Mouse (Mus musculus) embryo, embryonic 10.5 days (tissue): ENCODE data around the gene Lyzl6.

ENCODE experiments used
- DNase-seq: peaks from one replicate; pipeline ENCODE4 v3.0.0-alpha.2; 2015; ENCODE audit warnings: low spot score

The Lyzl6 gene

DNA sequence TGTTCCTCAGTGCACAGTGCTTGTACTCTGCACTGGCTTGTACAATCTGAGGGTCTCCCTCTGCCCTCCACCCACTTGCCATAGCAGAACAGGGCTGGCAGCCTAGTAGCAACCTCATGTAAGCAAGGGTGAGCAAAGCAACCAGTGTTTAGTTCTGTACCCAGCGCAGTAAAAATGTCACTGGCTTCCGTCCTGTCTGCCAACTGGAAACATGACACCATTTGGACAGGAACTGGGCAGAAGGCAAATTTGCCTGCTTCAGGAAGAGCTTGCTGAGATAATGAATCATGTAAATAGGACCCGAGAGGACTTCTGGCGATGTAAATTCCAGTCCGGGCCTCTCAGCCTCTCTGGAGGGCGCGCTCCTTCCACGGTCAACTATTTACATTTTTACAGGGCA is 7.0 kb upstream of the Lyzl6 start:
- no peak for DNase-seq

DNA sequence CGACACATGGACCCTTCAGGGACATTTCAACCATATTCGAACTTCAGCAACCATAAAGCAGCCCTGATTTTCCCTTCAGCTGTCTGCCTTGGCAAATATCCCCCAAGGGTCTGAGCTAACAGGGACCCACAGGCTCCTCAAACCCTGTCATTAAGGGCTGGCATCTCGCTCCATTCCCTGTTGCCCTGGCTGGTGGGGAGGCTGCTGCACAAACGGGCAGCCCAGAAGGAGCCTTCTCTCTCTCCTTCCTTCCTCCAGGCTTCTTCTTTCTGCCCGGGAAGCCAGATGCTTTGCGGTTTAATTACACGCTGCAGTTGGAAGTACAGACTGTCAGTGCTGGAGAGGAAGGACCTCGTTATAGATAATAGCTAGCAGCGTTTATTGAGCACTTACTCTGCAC is 4.5 kb upstream of the Lyzl6 start:
- no peak for DNase-seq

DNA sequence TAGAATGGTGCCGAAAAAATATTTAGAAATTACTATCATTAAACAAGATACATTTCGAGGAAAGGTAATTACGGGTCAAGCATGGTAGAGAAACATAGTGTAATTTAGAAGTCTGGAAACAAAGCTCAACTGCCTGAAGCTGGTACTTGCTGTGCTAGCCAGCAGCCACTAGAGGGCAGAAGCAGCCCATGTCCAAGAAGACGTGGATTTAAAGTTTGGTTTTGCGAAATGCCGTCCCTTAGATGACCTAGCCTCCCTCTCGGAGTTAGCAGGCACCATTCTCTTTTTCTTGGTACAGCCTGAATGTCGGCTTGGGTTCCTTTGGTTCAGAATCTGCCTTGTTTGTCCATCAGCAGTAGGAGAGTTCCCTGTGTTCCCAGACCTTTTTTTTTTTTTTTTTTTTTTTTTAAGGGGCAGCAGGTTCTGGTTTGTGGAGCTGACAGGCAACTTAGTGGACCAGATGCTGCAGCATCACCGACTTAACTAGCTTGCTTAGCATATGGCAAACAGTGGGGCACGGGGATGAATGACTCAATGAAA is 787 bp upstream of the Lyzl6 start:
- DNase-seq = peak; percentile 82

DNA sequence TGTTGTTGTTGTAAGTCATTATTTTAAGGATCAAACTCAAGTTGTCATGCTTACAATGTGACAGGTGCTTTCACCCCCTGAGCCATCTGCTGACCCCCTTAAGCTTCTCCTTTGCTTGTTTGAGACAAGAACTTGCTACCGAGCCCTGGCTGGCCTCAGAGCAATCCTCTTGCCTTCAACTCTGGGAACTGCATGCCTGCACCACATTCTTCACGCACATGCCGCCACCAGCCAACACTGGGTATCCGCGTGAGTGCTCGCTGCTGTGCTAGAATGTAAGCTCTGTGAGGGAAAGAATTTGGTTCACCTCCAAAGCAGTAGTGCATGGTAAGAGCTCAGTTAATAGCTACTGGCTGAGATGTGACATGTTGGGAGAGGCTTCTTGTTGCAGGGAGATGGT is 2.4 kb downstream of the Lyzl6 start:
- no peak for DNase-seq

DNA sequence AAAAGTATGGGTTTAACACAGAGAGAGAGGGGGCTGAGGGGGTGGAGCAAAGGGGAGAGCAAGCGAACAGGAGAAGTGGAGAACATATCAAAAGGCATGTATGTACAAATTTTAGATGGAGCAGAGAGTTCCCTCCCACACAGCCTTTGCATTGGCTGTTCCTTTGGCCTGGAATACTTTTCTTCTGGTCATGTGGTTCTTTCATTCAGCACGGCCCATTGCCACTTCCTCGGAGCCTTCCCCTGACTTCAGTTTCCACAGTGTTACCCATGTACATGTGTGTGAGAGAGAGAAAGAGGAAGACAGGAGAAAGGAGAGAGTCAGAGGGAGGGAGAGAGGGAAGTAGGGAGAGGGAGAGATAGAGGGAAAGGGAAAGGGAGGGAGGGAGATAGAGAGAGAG is 3.2 kb downstream of the Lyzl6 start:
- DNase-seq = no peak

DNA sequence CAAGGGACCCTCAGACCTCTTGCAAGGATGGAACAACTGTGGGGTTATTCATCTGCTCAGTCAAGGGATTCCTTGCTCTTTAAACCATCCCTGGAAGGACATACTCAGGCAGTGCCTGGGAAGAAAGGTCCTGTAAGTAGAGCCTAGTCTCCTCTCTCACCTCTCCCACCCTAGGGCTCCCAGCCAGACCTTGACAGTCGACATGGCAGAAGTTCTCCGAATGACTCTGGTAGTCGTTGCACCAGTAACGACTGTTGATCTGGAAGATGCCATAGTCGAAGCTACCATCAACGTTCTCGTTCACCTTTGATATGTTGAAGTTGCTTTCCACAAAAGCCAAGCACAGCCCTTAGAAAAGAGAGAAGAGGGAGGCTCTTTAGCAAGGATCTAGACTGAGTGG is 3.9 kb downstream of the Lyzl6 start:
- no peak for DNase-seq

DNA sequence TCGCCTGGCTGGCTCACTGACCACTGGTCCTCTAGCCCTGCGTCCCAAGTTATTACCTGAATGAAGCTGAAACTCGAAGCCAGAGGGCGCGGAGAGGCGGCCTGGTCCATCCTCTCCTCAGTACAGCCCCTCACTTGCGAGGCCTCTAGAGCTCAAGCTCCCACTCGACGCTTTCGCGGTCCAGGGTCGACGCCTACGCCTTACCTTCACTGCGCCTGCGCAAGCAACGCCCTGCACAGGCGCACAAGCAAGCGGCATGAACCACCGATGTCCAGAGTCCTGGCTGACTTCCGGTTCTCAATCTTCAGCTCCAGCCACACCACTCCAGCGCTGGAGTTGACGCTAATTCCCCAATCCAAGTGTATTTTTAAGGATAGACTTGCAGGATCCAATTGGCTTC is 11.2 kb downstream of the Lyzl6 start:
- no peak for DNase-seq

DNA sequence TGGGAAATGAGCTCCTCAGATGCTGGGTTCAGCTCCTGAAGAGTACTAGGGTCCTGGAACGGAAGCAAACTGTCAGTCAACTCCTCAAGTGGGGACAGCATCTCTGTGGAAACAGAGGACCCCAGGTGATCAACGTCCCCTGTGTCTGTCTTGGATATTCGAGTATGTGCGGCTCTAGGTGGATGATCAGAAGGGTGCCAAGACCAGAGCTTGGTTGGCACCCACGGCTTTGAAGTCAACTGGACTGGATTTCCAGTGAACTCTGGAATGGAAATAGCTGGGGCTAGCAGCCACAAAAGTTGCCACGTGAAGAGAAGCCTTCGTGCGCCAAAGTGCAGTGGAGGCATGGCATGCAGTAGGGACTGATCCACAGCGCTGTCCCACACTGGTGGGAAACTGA is 17.6 kb downstream of the Lyzl6 start, which contains the start of gene Gm884:
Gene Gm884 (minus strand): TSS at position 101 of the 400 bp plus-strand sequence.
- DNase-seq = no peak

DNA sequence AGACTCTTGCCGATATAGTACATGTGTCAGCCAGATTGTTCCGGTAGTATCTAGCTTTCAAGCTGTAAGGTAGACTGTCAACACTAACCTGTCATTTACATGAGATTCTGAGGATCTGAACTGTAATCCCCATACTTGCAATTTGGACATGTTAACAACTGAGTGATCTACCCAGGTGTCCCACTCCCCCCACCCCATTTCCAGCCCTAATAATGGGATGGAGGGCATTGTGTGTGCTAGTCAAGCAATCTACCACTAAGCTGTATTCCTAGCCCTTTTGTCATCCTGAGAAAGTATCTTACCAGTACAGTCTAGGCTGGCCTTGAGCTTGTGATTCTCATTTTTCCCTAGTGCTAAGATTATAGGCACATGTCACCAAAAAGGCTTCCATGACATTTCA is 27.9 kb downstream of the Lyzl6 start:
- no peak for DNase-seq

DNA sequence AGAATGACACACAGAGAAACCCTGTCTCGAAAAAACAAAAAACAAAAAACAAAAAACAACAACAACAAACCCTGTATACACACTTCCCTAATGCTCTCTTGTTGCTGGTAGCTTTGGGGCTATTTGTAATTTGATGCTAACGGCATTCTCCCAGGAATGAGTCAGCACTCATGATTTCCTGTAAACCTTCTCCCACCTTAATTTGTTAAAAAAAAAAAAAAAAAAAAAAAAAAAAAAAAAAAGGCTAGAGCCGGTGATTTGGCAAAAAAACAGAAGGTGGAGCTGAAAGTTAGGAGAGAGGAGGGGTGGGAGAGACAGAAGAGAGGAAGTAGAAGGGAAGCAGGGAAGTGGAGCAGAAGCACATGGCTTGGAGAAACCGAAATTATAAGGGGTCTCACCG is 32.1 kb downstream of the Lyzl6 start:
- no peak for DNase-seq
